Mouse (Mus musculus) adrenal gland, adult (tissue): ENCODE measurements at regions not wholly inside any gene's neighbourhood (a gene's known extent, or its start where the extent isn't known, plus 50 kb on each side); places are given as distances from the start of the nearest gene placed in this dataset.
A peak's percentile ranks its signal among the peaks of the same experiment; 100 is the strongest.

Source experiments
- DNase-seq, 2 experiments: peaks; one replicate each; pipeline ENCODE4 v3.0.0; 2022 to 2023; ENCODE audit warnings: low spot score in 1 of 2; ENCODE audit not compliant: inconsistent age in 2 of 2

DNA sequence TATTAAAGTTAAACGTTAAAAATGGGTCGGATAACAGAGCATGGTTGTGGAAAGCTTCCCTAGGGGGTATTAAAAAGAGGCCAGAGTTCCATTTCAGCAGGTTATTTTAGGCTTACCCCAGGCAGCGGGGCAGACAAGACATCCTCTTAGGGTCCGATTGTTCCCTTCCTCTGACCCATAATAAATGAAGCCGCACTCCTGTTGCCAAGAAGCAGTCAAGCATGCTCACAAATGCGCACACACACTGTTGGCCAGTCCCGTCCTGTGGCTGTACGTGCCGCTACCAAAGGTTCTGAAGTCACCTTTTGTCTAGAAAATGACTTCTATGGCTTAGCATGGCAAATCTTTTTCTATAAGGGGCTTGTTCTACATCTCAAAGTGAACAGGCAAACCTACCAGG, 146.8 kb upstream of the Mdm1 start:
- DNase-seq, result no peak

DNA sequence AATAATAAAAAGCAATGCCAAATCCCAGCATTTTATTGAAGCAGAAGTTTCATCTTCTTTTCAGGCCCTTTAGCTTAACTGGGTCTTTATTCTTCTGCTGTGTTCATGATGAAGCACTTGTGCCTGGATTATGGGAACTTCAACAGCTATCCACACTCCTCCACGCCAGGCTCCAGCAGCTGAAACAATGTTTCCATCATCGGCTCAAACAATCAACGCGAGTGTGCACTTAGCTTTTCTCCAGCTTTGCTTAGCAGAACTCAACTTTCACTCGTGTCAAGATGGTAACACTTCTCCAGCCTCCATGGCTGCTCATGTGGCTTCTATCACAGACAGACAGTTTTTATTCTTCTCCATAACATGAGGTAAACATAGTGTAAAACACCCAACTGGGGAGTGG, 143.8 kb upstream of the Mdm1 start:
- no peak for DNase-seq

DNA sequence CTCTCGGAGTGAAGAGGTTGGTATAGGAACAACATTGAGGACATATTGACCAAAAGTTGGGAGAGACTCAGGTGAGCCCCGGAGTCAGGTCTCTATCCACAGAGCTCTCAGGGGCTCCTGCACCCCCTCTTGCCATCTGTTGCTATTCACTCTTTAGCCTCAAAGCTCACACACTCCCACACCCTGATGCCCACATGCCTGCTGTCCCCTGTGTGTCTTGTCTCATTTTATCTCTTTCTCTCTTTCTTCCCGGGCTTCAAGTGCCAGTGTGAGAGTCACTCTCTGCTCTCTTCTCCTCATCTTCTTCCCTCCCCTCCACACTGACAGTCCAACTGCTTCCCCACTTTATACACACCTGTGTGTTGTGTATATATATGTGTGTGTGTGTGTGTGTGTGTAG, 141.0 kb upstream of the Mdm1 start:
- no peak for DNase-seq

DNA sequence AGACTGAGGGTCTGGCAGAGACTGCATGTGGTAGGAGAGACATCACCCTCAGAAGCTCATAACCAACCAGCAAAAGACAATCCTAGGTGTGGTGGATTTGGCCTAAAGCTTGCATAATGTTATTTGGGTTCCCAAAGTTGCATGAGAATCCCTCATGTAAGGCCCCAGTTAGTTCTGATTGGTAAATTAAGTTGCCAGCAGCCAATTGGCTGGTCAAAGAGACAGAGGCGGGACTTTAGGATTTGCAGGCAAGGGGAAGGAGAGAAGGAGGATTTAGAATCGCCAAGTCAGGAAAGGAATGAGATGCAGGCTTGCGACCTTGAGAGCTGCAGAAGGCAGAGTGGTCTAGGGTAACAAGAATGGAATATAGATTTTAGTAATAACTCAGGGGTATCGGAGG, 140.1 kb upstream of the Mdm1 start:
- no peak for DNase-seq

DNA sequence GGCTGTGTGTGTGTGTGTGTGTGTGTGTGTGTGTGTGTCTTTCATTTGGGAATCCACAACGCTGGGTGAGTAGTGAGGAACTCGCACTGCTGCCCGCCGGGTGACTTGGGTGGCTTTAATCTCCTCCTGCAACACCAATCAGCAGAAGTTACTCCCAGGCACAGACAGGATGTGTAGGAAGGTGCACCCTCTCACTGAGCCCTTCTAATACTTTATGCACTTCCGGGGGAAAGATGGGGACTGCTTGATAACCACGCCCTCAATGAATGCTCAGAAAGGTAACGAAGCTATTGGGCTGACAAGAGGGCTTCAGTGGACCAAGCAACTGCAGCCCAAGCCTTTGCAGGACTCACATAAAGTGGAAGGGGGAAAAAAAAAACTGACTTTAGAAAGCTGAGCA, 139.6 kb upstream of the Mdm1 start:
- no peak for DNase-seq

DNA sequence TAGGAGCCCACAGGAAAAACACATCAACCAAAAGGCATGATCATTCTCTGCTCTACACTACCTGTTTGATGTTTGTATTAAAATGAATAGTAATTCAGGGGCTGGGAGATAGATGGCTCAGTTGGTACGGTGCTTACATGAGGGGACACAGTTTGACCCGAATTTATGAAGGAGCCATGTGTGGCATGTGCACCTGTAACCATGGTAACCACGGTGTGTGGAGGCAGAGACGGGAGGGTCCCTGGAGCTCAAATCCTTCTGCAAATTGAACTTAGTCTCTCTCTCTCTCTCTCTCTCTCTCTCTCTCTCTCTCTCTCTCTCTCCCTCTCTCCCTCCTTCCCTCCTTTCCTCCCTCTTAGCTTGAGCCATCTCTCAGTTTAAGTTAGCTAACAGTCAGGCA, 139.1 kb upstream of the Mdm1 start:
- DNase-seq, result no peak

DNA sequence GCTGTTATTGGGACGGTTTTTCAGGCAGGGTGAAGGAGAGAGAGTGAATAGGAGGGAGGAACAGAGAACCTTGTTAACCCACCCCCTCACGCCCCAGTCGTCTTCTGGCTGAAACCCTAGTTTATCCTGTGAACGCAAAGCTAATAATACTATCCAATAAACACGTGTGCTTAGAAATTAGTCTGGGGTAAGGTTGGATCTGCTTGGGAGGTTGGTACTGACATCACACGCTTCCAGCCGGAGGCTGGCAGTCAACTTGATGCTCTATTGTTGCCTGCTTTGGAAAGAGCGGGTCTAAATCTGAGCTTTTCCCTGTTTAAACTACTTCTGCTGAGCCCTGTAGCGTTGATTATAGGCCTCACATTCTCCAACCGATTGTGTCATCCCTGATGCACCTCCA, 138.4 kb upstream of the Mdm1 start:
- no peak for DNase-seq

DNA sequence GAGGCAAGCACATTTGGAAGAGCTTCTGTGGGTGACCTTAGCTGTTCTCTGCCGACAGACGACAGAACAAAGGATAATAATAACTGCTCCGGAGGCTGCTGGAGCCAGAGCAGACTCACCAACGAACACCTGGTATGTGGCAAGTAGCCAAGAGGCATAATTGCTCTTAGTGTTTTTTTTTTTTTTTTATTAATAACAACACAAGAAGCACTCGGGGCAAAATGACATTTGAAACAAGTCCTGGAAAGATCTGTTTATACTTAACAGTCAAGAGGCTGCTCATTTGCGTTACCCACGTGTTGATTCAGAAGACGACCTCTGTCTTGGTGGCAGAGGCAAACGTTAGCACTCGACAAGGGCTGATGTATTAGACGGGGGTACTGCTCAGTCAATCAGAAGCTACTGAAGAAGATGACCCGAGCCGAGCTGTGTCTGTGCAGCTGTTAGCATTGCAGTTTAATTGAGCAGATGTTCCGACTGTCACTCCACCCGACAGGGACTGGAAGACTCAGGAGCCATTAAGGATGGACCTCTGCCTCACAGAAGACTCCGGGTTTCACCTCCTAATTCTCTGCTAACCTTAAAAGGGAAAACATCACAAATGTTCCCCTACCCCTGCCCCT, 137.8 kb upstream of the Mdm1 start:
- no peak for DNase-seq

DNA sequence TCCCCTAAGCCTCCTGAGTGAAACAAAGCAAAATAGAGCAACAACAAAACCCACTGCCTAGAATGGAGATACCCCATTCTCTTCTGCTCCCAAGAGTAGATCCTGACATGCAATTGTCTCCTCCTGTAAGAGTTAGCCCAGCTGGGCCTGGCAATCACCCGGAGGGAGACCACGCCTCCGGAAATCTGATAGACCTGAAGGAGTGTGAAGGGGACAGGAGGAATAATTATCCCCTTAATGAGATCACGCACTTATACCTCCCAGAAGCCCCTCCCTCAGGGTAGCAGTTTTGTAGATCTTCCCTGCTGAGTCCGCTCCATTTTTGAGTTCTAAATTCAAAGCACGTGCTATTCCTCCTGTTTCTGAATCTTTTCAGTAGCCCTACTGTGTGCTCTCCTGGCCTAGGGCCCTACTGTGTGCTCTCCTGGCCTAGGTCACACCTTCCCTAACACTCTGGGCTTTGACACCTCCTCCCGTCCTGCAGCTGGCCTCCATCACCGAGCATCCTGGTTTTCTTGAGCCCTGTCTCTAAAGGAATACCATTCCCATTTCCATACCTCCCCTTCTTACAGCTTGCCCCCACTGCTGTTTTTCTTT, 137.2 kb upstream of the Mdm1 start:
- no peak for DNase-seq

DNA sequence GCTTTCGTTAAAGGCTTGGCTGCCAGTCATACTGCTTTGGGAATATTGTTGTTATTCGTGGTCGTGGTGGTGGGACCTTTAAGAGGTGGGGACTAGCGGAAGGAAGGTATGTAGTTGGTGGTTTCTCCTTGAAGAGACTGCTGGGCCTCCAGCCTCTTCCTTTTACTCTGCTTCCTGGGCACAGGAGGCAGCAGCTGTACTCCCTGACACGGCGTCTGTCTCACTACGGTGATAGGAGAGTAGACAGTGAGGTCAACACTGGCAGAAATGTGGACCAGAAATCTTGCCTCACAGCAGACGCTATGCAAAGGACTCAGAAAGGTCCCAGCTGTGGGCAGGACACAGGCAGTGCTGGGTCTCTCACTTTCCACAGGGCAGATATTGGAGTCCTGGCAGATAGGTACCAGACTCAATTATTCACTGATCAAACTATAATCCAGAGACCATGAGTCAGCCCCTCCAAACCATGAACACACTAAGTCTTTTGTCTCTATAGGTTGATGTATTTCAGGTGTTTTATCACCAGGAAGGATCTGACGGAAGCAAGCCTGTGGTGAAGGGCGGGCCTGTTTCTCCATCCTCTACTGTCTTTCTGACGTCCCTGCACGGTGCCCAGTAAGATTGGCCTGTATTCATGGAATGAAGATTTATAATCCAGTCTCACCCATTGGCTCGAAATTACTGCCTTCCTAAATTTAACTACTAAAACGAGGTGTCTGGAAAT, 134.6 kb upstream of the Mdm1 start:
- DNase-seq, result no peak

DNA sequence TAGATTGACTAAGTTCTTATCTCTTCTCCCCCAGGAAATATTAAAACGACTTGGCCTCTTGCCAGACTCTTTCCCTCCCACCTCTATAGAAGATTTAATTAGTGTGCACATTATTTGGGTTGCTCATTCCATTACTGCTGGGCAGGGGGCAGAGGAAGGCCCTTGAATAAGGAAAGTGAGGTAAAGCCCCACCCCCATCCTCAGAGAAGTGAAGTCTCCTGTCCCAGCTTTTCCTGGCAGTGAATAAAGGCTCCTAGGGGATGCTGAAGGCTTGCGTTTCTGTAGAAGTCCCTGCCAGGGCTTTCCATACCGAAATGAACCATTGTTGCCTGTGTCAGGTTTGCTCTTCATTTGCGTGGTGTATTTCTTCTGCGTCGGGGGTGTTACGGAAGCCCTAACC, 133.8 kb upstream of the Mdm1 start:
- DNase-seq, result no peak

DNA sequence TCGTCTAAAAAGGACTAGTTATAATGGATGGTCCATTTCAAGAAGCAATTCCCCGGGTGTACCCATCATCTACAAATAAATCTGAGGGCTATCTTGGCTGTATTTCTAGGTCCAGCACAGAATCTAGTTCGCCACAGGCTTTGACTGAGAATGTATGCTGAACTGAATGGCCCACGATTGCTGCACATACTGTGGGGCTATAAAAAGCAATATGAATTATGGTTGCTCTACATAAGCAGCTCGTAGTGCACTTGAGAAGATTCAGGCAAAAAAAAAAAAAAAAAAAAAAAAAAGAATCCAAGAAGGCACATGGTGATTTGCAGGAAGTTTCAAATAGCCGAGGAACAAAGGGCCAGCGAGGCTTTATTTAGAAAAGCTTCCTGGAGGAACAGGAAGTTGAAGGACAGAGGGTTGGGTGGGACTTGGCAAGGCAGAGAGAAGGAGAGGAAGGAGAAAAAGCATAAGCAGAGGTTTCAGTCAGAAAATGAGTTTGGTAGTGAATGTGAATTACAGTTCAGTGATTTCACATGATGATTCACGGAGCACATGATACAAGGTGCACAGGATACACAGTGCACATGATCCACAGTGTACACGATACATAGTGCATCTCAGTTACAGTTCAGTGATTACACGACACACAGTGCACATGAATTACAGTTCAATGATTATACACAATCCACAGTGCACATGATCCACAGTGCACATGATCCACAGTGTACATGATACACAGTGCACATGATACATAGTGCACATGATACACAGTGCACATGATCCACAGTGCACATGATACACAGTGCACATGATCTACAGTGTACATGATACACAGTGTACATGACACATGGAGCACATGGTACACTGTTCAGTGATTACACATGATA, 129.7 kb upstream of the Mdm1 start:
- peak; percentile 35 to 66 for DNase-seq

DNA sequence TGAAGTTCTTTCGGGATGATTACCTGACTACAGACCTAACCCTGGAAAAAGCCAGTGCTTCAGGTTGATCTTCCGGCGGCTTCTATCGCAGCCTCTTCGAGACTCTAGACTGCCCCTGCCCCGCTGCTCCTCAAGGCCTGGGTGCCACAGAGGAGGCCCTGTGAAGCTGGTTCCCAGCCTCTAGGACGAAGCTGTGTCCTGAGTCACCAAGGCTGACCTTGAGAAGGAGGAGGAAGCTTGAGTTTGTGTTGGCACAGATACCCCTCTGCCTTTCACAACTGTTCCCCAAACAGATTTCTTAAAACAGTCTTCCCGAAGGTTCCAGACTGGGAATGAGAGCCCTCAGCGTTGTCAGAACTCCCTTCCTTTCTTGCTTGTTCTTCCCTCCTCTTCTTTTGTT, 112.8 kb upstream of the Mdm1 start:
- DNase-seq, result peak; percentile 87 to 93

DNA sequence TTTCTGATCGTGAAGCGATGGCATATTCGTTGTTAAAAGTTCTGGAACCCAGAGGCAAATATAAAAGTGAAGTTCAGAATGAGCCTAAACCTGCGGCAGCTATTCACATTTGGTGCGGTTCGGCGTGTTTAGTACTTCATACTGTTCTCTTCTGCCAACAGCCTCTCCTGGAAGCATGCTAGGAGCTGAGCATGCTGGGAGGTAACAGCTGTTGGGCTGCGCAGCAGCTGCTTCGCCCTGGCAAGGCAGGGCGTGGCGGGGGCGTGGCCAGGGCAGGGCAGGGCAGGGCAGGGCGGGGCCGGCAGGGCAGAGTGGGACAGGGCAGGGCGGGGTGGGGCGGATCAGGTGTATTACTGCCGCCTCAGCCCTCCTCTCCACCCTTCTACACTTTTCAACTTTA, 107.2 kb upstream of the Mdm1 start:
- no peak for DNase-seq

DNA sequence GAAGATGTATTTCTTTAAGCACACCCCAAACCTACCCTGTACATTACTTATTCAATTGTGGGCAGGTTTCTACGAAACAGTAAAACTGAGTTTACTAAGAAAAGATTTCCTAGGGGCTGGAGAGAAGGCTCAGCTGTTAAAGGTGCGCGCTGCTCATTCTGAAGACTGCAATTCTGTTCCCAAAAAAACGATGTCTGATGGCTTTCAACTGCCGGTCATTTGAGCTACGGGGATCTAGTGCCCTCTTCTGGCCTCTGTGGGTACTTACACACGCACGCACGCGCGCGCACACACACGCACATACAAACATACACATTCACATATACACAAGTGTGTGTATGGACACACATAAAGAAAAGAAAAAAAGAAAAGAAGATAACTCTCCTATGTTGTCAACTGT, 106.6 kb upstream of the Mdm1 start:
- no peak for DNase-seq

DNA sequence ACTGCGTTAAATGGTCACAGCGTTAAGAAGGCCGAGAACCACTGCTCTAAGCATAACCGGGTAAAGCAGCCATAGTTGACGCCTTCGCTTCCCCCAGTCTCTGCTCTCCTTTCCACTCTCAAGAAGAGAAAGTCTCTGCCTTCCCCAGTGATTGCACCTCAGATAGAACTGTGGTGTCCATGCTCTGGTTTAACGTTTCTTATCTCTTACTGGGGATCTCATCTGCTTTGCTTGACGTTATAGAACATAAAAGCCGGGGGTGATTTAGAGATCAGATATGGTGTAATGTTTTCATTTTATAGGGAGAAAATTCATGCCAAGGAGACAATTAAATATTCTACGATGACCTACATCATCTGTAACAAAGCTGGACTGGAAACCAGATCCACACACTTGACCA, 103.1 kb upstream of the Mdm1 start:
- DNase-seq, result no peak

DNA sequence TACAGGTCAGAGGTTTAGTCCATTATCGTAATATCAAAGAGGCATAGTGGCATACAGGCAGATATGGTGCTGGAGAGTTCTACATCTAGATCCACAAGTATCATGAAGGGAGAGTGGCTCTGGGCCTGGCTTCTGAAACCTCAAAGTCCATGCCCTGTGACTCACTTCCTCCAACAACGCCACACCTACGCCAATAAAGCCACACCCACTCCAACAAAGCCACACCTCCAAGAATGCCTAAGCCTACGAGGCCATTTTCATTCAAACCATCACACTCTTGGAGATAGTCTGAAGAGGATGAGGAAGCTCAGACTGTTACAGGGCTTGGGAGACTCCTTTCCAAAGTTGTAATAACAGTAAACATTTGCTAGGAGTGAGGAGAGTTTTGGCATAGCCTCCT, 102.6 kb upstream of the Mdm1 start:
- no peak for DNase-seq

DNA sequence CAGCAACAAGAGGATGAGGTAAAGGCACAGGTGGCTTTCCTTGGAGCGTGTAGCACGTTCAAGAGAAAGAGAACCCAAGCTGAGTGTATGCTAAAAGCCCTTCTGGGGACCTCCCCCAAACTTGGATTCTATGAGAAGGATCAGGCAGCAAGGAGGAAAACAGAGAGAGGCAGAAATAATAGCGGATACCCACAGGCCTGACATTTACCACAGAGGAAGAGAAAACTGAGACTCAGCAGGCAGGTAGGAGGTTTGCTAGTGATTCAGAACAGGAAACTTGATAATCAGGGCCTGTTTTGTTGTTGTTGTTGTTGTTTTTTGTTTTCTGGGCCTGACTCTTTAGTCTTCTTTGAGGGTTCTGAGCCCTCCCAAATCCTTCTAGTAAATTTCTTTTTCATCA, 100.5 kb upstream of the Mdm1 start:
- DNase-seq, result no peak

DNA sequence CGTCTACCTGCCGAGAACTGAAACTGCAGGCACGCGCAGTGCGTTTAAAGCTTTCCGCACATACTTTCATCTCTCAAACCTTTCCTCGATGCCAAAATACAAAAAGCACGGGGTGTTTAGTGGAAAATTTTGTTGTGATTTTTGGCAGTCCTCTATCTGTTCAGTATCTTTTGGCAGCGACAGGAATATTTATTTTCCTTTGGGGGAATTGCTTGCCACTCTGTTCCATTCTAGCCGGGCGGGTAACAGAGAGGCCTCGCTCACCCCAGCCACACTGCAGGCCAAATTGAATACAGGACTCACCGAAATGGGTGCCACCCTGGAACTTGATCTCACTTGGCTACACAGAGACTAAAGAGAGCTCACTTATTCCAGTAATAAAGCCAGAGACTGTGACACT, 97.8 kb upstream of the Mdm1 start:
- DNase-seq, result peak; percentile 36 to 78

DNA sequence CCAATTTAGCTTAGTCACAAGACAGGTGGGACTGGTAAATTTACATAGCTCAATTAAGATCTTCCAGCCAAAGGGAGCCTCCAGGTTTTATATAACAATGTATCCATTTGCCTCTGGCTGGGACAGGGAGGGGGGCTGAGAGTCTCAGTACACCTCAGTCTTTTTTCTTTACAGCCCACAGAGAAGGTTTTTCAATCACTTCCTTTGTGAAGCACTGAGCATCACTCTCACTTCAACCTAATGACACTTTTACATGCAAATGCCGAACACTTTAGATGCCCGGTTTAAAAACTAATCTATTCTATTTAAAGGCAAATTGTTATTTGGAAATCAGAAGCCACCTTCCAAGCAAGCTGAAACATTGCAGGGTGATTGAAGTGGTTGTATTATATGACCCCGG, 96.8 kb upstream of the Mdm1 start:
- DNase-seq, result peak in 1 of 2 experiments; percentile 14

DNA sequence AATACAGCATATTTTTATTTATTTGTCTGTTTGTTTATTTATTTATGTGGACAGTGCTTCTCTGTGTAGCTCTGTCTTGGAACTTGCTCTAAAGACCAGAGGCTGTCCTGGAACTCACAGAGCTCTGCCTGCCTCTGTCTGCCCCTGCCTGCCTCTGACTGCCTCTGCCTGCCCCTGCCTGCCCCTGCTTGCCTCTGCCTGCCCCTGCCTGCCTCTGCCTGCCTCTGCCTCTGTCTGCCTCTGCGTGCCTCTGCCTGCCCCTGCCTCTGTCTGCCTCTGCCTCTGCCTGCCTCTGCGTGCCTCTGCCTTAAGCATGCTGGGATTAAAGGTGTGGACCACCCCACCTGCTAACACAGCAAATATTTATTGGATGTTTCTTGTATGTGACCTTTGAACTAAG, 96.2 kb upstream of the Mdm1 start:
- no peak for DNase-seq

DNA sequence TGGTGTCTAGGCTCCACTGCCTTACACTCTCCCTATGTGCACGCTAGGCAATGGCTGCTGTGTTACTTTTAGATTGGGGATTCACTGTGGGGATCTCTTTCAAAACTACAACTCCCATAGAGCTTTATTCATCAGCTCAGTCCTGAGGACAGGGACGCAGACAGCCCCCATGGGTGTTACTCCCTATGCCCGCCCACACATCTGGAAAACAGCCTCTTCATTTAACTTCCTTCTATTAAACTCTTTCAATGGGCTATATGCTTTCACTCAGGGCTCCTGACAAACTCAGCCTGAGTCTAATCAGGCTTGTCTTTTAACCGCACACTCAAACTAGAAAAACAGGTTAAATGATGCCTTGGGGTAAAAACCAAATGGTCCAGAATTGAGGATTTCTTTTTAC, 95.3 kb upstream of the Mdm1 start:
- DNase-seq, result no peak
